9 mouse cellular contexts compared by ENCODE assay signal in genomic region chr9:49803222-49803621, GRCm38 (mm10).
"Had no signal": no experiment of that assay in that cellular context is flagged by ENCODE, and none has a peak within 500 bp of the region (broad histone marks: within the 10 kb centered on the region; RNA-seq: fewer than 3 reads in every experiment).

No protein-coding gene starts in this region.

- H3K9me3 ChIP-seq: limb, embryonic 13.5 days; midbrain, embryonic 13.5 days; stomach, embryonic 15.5 days had no signal

- H3K4me1 ChIP-seq: limb, embryonic 13.5 days; stomach, embryonic 15.5 days had no signal

- H3K27me3 ChIP-seq: stomach, embryonic 15.5 days had no signal

- DNase-seq: lung, adult 18-20 months; lung, postnatal 36 days had no signal

- H3K36me3 ChIP-seq: limb, embryonic 13.5 days; midbrain, embryonic 13.5 days; stomach, embryonic 15.5 days had no signal

- H3K27ac ChIP-seq: hindbrain, postnatal 0 days; kidney, postnatal 0 days; layer of hippocampus, adult 2 months; limb, embryonic 13.5 days; liver, embryonic 14.5 days; midbrain, embryonic 13.5 days; stomach, embryonic 15.5 days had no signal

- H3K4me3 ChIP-seq: layer of hippocampus, adult 2 months; limb, embryonic 13.5 days; midbrain, embryonic 13.5 days; stomach, embryonic 15.5 days had no signal
